Comparison of ENCODE assay signal across 8 mouse cellular contexts in genomic region chr6:131418770-131419169, GRCm38 (mm10). TPM values are rescaled to one million over a fixed set of nuclear protein-coding genes. Genes with fewer than 3 reads are reported as not detected.
DNase-seq lines count a peak whose midpoint lies in the region; ATAC-seq lines count a peak whose summit lies in the region.

No protein-coding gene starts in this region.

- no peaks in the 10 kb centered on the region for H3K36me3 ChIP-seq in neural tube, embryonic 12.5 days
- H3K36me3 ChIP-seq in lung, embryonic 15.5 days = no peaks in the 10 kb centered on the region
- no peaks in the 10 kb centered on the region for H3K36me3 ChIP-seq in stomach, embryonic 16.5 days (ENCODE audit: control insufficient read depth, insufficient read depth, low read length)

- H3K27me3 ChIP-seq in neural tube, embryonic 12.5 days (replicated peaks) = no peaks in the 10 kb centered on the region
- H3K27me3 ChIP-seq in lung, embryonic 15.5 days = no peaks in the 10 kb centered on the region
- H3K27me3 ChIP-seq in stomach, embryonic 16.5 days (ENCODE audit: control insufficient read depth, insufficient read depth, low read length) = no peaks in the 10 kb centered on the region

- H3K4me1 ChIP-seq in neural tube, embryonic 12.5 days = no peaks in the 10 kb centered on the region
- H3K4me1 ChIP-seq in lung, embryonic 15.5 days = no peaks in the 10 kb centered on the region
- peaks cover 3% of the 10 kb centered on the region; the same call in 1 of the 2 replicates for H3K4me1 ChIP-seq in stomach, embryonic 16.5 days (ENCODE audit: control insufficient read depth, insufficient read depth, low read length)

- ATAC-seq in neural tube, embryonic 12.5 days (ENCODE audit: low FRiP score, low read depth) = 0 out of 2 replicates have a peak, but pooled peaks have one; percentile 44
- ATAC-seq in inflammation-experienced regulatory T-cells, adult 6 months = peak; percentile 72
- ATAC-seq in lung, embryonic 15.5 days (ENCODE audit: borderline replicate concordance, extremely low read depth, low FRiP score, low TSS enrichment) = peak; percentile 80; the same call in 1 of the 2 replicates
- ATAC-seq in stomach, embryonic 16.5 days (ENCODE audit: insufficient read depth, low FRiP score) = peak; percentile 77

- H3K9ac ChIP-seq in neural tube, embryonic 12.5 days = no peak overlapping the region
- no peak overlapping the region for H3K9ac ChIP-seq in lung, embryonic 15.5 days
- 0 out of 2 replicates have a peak overlapping the region, but pooled peaks have one; percentile 7 for H3K9ac ChIP-seq in stomach, embryonic 16.5 days (ENCODE audit: low read length)

- H3K9me3 ChIP-seq in neural tube, embryonic 12.5 days = no peaks in the 10 kb centered on the region
- no peaks in the 10 kb centered on the region for H3K9me3 ChIP-seq in lung, embryonic 15.5 days
- no peaks in the 10 kb centered on the region for H3K9me3 ChIP-seq in stomach, embryonic 16.5 days (replicated peaks; ENCODE audit: control insufficient read depth, low read length)

- H3K4me3 ChIP-seq in neural tube, embryonic 12.5 days = no peak overlapping the region
- no peak overlapping the region for H3K4me3 ChIP-seq in lung, embryonic 15.5 days
- no peak overlapping the region for H3K4me3 ChIP-seq in stomach, embryonic 16.5 days (replicated peaks; ENCODE audit: low read length)

- no peak overlapping the region for H3K27ac ChIP-seq in neural tube, embryonic 12.5 days
- H3K27ac ChIP-seq in lung, embryonic 15.5 days = no peak overlapping the region
- H3K27ac ChIP-seq in stomach, embryonic 16.5 days (ENCODE audit: low read length) = no peak overlapping the region

- H3K4me2 ChIP-seq in neural tube, embryonic 12.5 days (replicated peaks) = no peak overlapping the region
- H3K4me2 ChIP-seq in lung, embryonic 15.5 days = no peak overlapping the region
- H3K4me2 ChIP-seq in stomach, embryonic 16.5 days (ENCODE audit: low read depth, low read length) = no peak overlapping the region

- peak; percentile 42 for DNase-seq in adrenal gland, adult 2 months
- no peak for DNase-seq in adrenal gland, adult 18-20 months (ENCODE audit: low spot score in 2 of 2)
- no peak for DNase-seq in neural tube, embryonic 10.5 days (ENCODE audit: extremely low spot score, low spot score)
- peak; percentile 44 for DNase-seq in embryo, embryonic 10.5 days (ENCODE audit: low spot score)

RNA-seq across cellular contexts. Expression of gene Ybx3, which starts 30.5 kb away (rescaled TPM):
- 100 to 1,000 TPM; 187 to 267 TPM for total RNA-seq in adrenal gland, adult 2 months (2021)
- 60.1 and 184 TPM in 2 replicates for polyA plus RNA-seq in adrenal gland, adult 2 months (2012; rRNA removed)
- total RNA-seq in adrenal gland, adult 18-20 months (2021) = 100 to 1,000 TPM; 189 to 198 TPM
- polyA plus RNA-seq in neural tube, embryonic 12.5 days (2016; fragmentation: Nextera tagmentation; extraction: Ambion mirVana) = 24.2 and 27.2 TPM in 2 replicates
- 10 to 100 TPM; 20.5 to 28.0 (median 24.7) TPM for polyA plus RNA-seq in inflammation-experienced regulatory T-cells, adult 6 months (2017; shearing (Covaris generic))
- polyA plus RNA-seq in lung, embryonic 15.5 days (2015; fragmentation: Nextera tagmentation; extraction: Ambion mirVana) = 47.2 and 49.8 TPM in 2 replicates
- polyA plus RNA-seq in stomach, embryonic 16.5 days (2015; fragmentation: Nextera tagmentation; extraction: Ambion mirVana) = 32.7 and 39.8 TPM in 2 replicates

Comparison
In these comparisons a context has a peak if more than half of its experiments do, and no peak if none do; other contexts are left out.
1. DNase-seq: peak in adrenal gland, adult 2 months (single experiment) and embryo, embryonic 10.5 days (single experiment); none in adrenal gland, adult 18-20 months (0 of 2) and neural tube, embryonic 10.5 days (single experiment).
2. Peak in every context shown above with its lines, with median percentiles within 50 percentile points of each other: ATAC-seq.